Mouse (Mus musculus): ENCODE results near the gene Sorbs1.

GRCm38 (mm10) chr19:40259485-40259884, 254.1 kb downstream of the Sorbs1 start:
- TF ChIP-seq CTCF (IDR thresholded peaks at IDR 0.05; ENCODE audit: borderline replicate concordance, insufficient read depth, low read length): no peak
- TF ChIP-seq POLR2A (IDR thresholded peaks at IDR 0.05; ENCODE audit: low read depth, low read length): no peak

All from embryonic fibroblast, embryonic 13.5 days (primary cell).